ENCODE assay signal across 20 mouse cellular contexts in genomic region chr17:84725163-84725562, GRCm38 (mm10). TPM values are rescaled to one million over a fixed set of nuclear protein-coding genes. Genes with fewer than 3 reads are reported as not detected.
"Had no signal": no experiment of that assay in that cellular context is flagged by ENCODE, and none has a peak within 500 bp of the region (broad histone marks: within the 10 kb centered on the region; RNA-seq: fewer than 3 reads in every experiment).

No protein-coding gene starts in this region.

- H3K4me1 ChIP-seq: midbrain, embryonic 10.5 days; neural tube, embryonic 13.5 days; neural tube, embryonic 15.5 days had no signal

- ATAC-seq: midbrain, embryonic 16.5 days had no signal

- H3K9ac ChIP-seq: lung, embryonic 14.5 days; neural tube, embryonic 13.5 days; neural tube, embryonic 15.5 days had no signal

- H3K9me3 ChIP-seq: midbrain, embryonic 10.5 days; neural tube, embryonic 13.5 days; neural tube, embryonic 15.5 days had no signal

- H3K27me3 ChIP-seq: neural tube, embryonic 13.5 days; neural tube, embryonic 15.5 days had no signal

- H3K4me3 ChIP-seq: midbrain, embryonic 10.5 days; myocyte; neural tube, embryonic 13.5 days; neural tube, embryonic 15.5 days had no signal

- H3K4me2 ChIP-seq: lung, embryonic 14.5 days; neural tube, embryonic 13.5 days; neural tube, embryonic 15.5 days had no signal

- H3K27ac ChIP-seq: midbrain, embryonic 10.5 days; neural tube, embryonic 13.5 days; neural tube, embryonic 15.5 days had no signal

- DNase-seq: lung, adult 18-20 months; lung, embryonic 14.5 days; lung, postnatal 10 days; lung, postnatal 4 days; midbrain, embryonic 14.5 days; retina, postnatal 1 day; right cerebral cortex, adult 18-20 months; right cerebral cortex, postnatal 25 days; right cerebral cortex, postnatal 4 days; spleen, adult 18-20 months; thymus, adult 18-20 months; thymus, postnatal 14 days; thymus, postnatal 36 days had no signal

RNA-seq across cellular contexts. Expression of gene Abcg5, which starts 42.4 kb away (rescaled TPM):
- polyA plus RNA-seq: myocyte had no signal

RNA-seq across cellular contexts. Expression of gene Abcg8, which starts 49.1 kb away (rescaled TPM):
- polyA plus RNA-seq: lung, embryonic 16.5 days; neural tube, embryonic 11.5 days; neural tube, embryonic 13.5 days had no signal
